Mouse (Mus musculus) embryonic facial prominence, embryonic 14.5 days (tissue): ENCODE results near the gene Tubgcp3. TPM values are rescaled to one million over a fixed set of nuclear protein-coding genes. Genes with fewer than 3 reads are reported as not detected.

Experiments used
- ATAC-seq: fragments of 200-750 bp; cut with Nextera tagmentation; 2 replicates; pipeline ENCODE4 v1.8.0; 2017; ENCODE audit warnings: low read depth, moderate number of reproducible peaks, moderate TSS enrichment
- DNase-seq: peaks from one replicate; pipeline ENCODE4 v3.0.0-alpha.2; 2015; ENCODE audit warnings: low spot score
- H3K27ac ChIP-seq: fragments of 300-500 bp; sonication (generic); replicated peaks from 2 replicates; pipeline ENCODE4 v1.5.1; 2014; ENCODE audit warnings: low read depth, mild to moderate bottlenecking, low read length, moderate library complexity
- H3K27me3 ChIP-seq: fragments of 300-500 bp; sonication (generic); replicated peaks from 2 replicates; pipeline ENCODE4 v1.6.1; 2014; ENCODE audit warnings: low read length; ENCODE audit not compliant: control insufficient read depth, insufficient read depth
- H3K36me3 ChIP-seq: fragments of 300-500 bp; sonication (generic); 2 replicates; pipeline ENCODE4 v1.6.1; 2014; ENCODE audit warnings: low read length, mixed read lengths; ENCODE audit not compliant: control insufficient read depth, insufficient read depth
- H3K4me1 ChIP-seq: fragments of 300-500 bp; sonication (generic); 2 replicates; pipeline ENCODE4 v1.6.1; 2014; ENCODE audit warnings: antibody characterized with exemption, low read length; ENCODE audit not compliant: control insufficient read depth, insufficient read depth
- H3K4me2 ChIP-seq: fragments of 300-500 bp; sonication (generic); 2 replicates; pipeline ENCODE4 v1.6.1; 2014; ENCODE audit warnings: low read depth, mild to moderate bottlenecking, low read length, moderate library complexity, mixed read lengths
- H3K4me3 ChIP-seq: fragments of 300-500 bp; sonication (generic); 2 replicates; pipeline ENCODE4 v1.5.1; 2014; ENCODE audit warnings: low read depth, mild to moderate bottlenecking, low read length
- H3K9ac ChIP-seq: fragments of 300-500 bp; sonication (generic); 2 replicates; pipeline ENCODE4 v1.6.1; 2014; ENCODE audit warnings: low read depth, mild to moderate bottlenecking, low read length, moderate library complexity, mixed read lengths
- H3K9me3 ChIP-seq: fragments of 300-500 bp; sonication (generic); 2 replicates; pipeline ENCODE4 v1.6.1; 2016; ENCODE audit warnings: low read length; ENCODE audit not compliant: control insufficient read depth
- WGBS: fragments of 180-500 bp; shearing (Covaris S2); extraction: QIAGEN DNeasy Blood & Tissue Kit; methylation state at CpG from one replicate; pipeline ENCODE4 v1.1.7; 2014; 5-methylcytosine and 5-hydroxymethylcytosine counted together
- polyA plus RNA-seq: library from polyadenylated mRNA; unstranded; fragments of >200 nt; fragmentation: Nextera tagmentation; extraction: Ambion mirVana; gene quantifications from 2 replicates; pipeline ENCODE4 v1.2.1, GENCODE M21; 2014

Gene Tubgcp3
- polyA plus RNA-seq, 1 experiment from 2014 or later: 35.9 TPM

GRCm38 (mm10) chr8:12650495-12650894 is 21.6 kb downstream of the Tubgcp3 start:
- H3K36me3 ChIP-seq: peaks cover 76% of the 10 kb centered on the region
- DNase-seq (no peak), ATAC-seq (no peak)
- H3K9ac ChIP-seq: no peak overlapping the region
- H3K9me3 ChIP-seq: no peaks in the 10 kb centered on the region
- H3K4me3 ChIP-seq: no peak overlapping the region
- no peaks in the 10 kb centered on the region for H3K4me1 ChIP-seq
- no peak overlapping the region for H3K27ac ChIP-seq
- no peaks in the 10 kb centered on the region for H3K27me3 ChIP-seq
- 81% methylated on average over 4 of the region's 4 CpGs for WGBS
- no peak overlapping the region for H3K4me2 ChIP-seq

GRCm38 (mm10) chr8:12648951-12649350 is 23.1 kb downstream of the Tubgcp3 start:
- Histone ChIP-seq H3K4me2 (no peak overlapping the region), H3K4me3 (no peak overlapping the region), H3K9ac (no peak overlapping the region), H3K27ac (no peak overlapping the region), H3K9me3 (no peaks in the 10 kb centered on the region), H3K27me3 (no peaks in the 10 kb centered on the region), H3K36me3 (peaks cover 73% of the 10 kb centered on the region), H3K4me1 (no peaks in the 10 kb centered on the region)
- DNase-seq (no peak), ATAC-seq (no peak)
- 94% methylated on average over 4 of the region's 4 CpGs for WGBS

- H3K36me3 ChIP-seq: peaks cover 56% of the 10 kb centered on the region
- H3K27me3 ChIP-seq: no peaks in the 10 kb centered on the region
- H3K9ac ChIP-seq: no peak overlapping the region
- H3K4me1 ChIP-seq: no peaks in the 10 kb centered on the region
- ATAC-seq (no peak), DNase-seq (no peak)
- WGBS: 43% methylated on average over 4 of the region's 4 CpGs
- no peak overlapping the region for H3K4me2 ChIP-seq
- no peaks in the 10 kb centered on the region for H3K9me3 ChIP-seq
- H3K27ac ChIP-seq: no peak overlapping the region
- H3K4me3 ChIP-seq: no peak overlapping the region
Measured at GRCm38 (mm10) chr8:12646536-12646935, 25.5 kb downstream of the Tubgcp3 start.

DNA sequence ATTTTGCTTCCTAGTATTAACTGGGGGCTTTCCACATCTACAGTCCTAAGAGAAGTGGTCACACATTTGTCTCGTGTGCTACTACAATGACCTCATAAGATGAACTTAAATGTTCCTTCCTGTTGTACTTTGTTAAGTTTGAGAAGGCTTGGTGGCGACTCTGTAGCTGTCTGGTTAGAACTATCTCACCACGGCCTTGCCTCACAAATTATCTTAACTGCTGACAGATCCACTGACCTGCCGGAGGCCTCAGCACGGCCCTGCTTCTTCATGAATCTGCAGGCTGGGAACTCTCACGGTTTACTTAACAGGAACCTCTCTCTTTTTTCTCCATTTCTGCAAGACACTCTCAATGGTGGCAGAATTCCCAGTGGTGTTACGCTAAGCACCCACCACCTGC is 27.2 kb downstream of the Tubgcp3 start:
- Histone ChIP-seq H3K27me3 (no peaks in the 10 kb centered on the region), H3K4me2 (no peak overlapping the region), H3K9me3 (no peaks in the 10 kb centered on the region), H3K4me3 (no peak overlapping the region), H3K9ac (no peak overlapping the region), H3K27ac (no peak overlapping the region), H3K4me1 (no peaks in the 10 kb centered on the region), H3K36me3 (peaks cover 57% of the 10 kb centered on the region)
- 83% methylated on average over 7 of the region's 7 CpGs for WGBS
- DNase-seq (no peak), ATAC-seq (no peak)

- H3K27me3 ChIP-seq: no peaks in the 10 kb centered on the region
- no peak overlapping the region for H3K4me2 ChIP-seq
- DNase-seq (no peak), ATAC-seq (no peak)
- H3K9ac ChIP-seq: no peak overlapping the region
- H3K36me3 ChIP-seq: peaks cover 57% of the 10 kb centered on the region
- 88% methylated on average over 8 of the region's 8 CpGs for WGBS
- H3K9me3 ChIP-seq: no peaks in the 10 kb centered on the region
- no peak overlapping the region for H3K4me3 ChIP-seq
- H3K27ac ChIP-seq: no peak overlapping the region
- H3K4me1 ChIP-seq: no peaks in the 10 kb centered on the region
Measured at GRCm38 (mm10) chr8:12644341-12644740, 27.7 kb downstream of the Tubgcp3 start.

- no peaks in the 10 kb centered on the region for H3K4me1 ChIP-seq
- DNase-seq (no peak), ATAC-seq (no peak)
- peaks cover 65% of the 10 kb centered on the region for H3K36me3 ChIP-seq
- no peaks in the 10 kb centered on the region for H3K27me3 ChIP-seq
- 91% methylated on average over 6 of the region's 6 CpGs for WGBS
- H3K9ac ChIP-seq: no peak overlapping the region
- H3K9me3 ChIP-seq: no peaks in the 10 kb centered on the region
- no peak overlapping the region for H3K4me3 ChIP-seq
- no peak overlapping the region for H3K27ac ChIP-seq
- H3K4me2 ChIP-seq: no peak overlapping the region
Measured at GRCm38 (mm10) chr8:12641527-12641926, 30.5 kb downstream of the Tubgcp3 start.

DNA sequence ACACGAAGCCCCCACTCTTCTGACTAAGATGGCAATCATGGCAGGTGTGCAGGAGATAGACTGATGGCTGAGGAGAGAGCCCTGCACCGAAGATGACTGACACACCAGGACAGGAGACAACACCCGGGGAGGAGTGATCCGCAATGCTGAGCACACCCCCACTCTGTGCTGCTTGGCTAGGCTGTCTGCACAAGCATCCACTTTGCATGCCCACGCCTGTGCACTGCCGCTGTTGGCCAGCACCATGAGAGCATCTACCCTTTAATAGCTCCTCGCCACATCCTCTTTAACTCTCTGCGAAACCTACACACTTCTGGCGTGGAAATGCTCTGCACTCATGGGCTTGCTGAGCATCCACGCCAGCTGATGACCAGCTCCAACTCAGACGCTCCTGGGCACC is 33.6 kb downstream of the Tubgcp3 start:
- Histone ChIP-seq H3K9ac (no peak overlapping the region), H3K4me3 (no peak overlapping the region), H3K36me3 (peaks cover 67% of the 10 kb centered on the region), H3K9me3 (no peaks in the 10 kb centered on the region), H3K4me1 (no peaks in the 10 kb centered on the region), H3K27me3 (no peaks in the 10 kb centered on the region), H3K27ac (no peak overlapping the region), H3K4me2 (no peak overlapping the region)
- no peak for DNase-seq
- no peak for ATAC-seq
- WGBS: 88% methylated on average over 11 of the region's 11 CpGs

GRCm38 (mm10) chr8:12635366-12635765 is 36.7 kb downstream of the Tubgcp3 start:
- Histone ChIP-seq H3K36me3 (peaks cover 83% of the 10 kb centered on the region), H3K9me3 (no peaks in the 10 kb centered on the region)

DNA sequence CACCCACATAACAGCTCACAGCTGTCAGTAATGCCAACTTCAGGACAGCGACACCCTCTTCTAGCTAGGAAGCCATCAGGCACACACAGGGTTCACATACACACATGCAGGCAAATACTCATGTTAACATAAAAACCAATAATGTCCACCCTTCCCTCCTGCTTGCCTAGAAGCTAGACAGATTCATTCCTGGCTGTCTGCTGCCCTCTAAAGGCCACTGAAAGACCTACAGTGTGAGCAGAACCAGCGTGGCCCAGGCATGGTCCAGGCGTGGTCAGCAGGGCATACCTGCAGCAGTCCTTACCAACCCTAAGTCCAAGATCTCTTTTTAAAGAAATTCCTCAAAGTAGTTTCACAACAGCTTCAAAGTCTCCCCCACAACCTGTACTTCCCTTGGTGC is 43.0 kb downstream of the Tubgcp3 start:
- Histone ChIP-seq H3K4me3 (no peak overlapping the region), H3K27me3 (no peaks in the 10 kb centered on the region), H3K27ac (no peak overlapping the region), H3K9me3 (no peaks in the 10 kb centered on the region), H3K36me3 (peaks cover 66% of the 10 kb centered on the region; the same call in 1 of the 2 replicates), H3K4me1 (no peaks in the 10 kb centered on the region), H3K4me2 (no peak overlapping the region), H3K9ac (no peak overlapping the region)
- 38% methylated on average over 3 of the region's 3 CpGs for WGBS
- no peak; the same call in 1 of the 2 replicates for ATAC-seq
- DNase-seq: peak; percentile 47

More at GRCm38 (mm10) chr8:12635366-12635765, 36.7 kb downstream of the Tubgcp3 start:
- Histone ChIP-seq H3K27ac (no peak overlapping the region), H3K27me3 (no peaks in the 10 kb centered on the region), H3K4me1 (no peaks in the 10 kb centered on the region), H3K4me3 (no peak overlapping the region), H3K4me2 (no peak overlapping the region), H3K9ac (no peak overlapping the region)
- no peak for DNase-seq
- no peak for ATAC-seq
- 89% methylated on average over 2 of the region's 2 CpGs for WGBS
